Mouse (Mus musculus) adrenal gland (tissue): ENCODE data around the gene Speg.

Source experiments
- intact Hi-C: fragments of 180-260 bp; cut with DNase I; formaldehyde crosslinking; loops from one replicate; pipeline ENCODE4 v1.15.1; 2025

The Speg gene

GRCm38 (mm10) chr1:75456746-75457564, 81.9 kb downstream of the Speg start:
- intact Hi-C loops, result no loop called here

DNA sequence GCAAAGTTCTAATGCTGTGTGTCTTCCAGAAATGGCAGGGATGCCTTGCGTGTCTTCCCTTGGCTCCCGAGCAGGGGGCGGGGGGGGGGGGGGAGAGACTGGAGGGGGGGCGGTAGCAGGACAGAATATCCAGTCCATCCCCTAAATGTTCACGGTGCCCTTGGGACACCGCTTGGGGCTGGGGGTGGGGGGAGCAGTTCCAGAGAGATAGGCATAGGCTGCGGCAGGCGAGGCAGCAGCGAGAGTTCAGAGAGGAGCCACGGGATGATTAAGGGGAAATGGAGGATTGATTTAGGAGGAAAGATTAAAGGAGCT, 82.6 kb downstream of the Speg start:
- intact Hi-C loops, result no loop called here

DNA sequence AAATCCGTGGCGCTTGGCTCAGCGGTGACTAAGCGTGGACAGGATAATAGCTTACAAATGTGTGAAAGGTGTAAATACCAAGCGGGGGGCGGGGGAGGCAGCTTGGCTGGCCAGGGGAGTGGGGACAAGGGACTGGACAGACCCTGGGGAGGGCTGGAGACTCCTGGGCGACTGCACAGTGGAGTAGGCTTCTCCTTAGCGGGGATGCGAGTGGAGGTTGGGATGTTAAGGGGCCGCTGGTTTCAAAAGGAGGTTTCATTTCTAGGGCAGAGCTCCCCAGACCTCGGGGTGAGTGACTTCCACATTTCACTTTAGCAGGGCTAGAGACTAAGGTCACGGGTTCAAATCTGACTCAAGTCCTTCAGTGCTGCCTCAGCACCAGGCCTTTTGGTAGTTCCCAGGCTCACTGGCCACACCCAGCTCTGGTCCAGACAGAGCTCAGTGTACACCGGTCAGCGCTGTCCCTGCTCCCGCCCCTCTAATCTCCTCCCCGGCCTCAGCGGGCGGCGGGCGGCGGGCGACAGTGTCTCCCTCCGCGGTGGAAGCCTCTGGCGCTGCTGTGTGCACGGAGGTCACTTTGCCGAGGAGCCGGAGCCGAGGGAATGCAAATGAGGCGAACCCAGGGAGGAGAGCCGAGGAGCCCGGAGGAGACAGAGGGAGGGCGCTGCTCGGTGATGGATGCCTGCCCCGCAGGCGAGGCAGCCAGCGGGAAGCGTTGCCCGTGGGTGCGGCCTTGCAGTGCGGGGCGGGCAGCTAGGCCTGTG, 83.1 kb downstream of the Speg start:
- intact Hi-C loops, result no loop called here

DNA sequence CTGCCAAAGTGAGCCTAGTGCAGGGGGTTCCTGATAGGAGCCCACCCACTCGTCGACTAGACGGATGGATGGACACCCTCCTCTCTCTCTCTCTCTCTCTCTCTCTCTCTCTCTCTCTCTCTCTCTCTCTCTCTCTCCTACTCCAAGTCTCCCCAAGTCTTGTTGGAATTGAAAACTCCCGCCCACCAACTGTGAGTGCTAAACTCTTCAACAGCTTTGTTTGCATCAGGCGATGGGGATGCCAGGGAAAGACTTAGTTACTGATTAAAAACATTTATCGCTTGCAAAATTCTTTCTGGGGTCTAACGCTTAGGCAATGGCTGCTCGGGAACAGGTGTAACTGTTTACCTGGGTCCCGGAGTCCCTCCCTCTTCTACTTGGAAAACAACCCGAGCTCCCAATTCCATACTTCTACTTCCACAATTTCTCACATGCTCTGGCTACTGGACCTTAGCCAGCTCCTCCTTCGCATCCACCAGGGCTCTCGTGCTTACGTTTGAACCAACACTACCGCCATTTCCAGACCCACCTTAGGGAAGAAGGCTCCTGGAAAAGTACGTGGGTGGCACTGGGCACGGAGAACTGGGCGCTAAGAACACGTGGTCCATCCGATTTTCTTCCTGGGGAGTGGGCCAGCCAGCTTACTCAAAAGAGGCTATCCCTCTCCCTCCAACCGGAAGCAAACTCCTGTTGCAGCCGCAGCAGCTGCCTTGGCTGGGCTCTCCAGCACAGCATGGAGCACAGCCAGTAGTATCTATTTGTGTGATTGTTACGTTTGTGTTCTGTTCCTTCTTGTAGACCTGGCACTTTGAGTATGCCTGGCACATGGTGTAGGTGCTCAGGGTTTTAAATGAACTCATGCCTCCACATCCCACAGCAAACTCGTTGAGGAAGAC, 83.9 kb downstream of the Speg start:
- intact Hi-C loops, result no loop called here

GRCm38 (mm10) chr1:75460297-75460696, 85.2 kb downstream of the Speg start:
- intact Hi-C loops, result no loop called here

DNA sequence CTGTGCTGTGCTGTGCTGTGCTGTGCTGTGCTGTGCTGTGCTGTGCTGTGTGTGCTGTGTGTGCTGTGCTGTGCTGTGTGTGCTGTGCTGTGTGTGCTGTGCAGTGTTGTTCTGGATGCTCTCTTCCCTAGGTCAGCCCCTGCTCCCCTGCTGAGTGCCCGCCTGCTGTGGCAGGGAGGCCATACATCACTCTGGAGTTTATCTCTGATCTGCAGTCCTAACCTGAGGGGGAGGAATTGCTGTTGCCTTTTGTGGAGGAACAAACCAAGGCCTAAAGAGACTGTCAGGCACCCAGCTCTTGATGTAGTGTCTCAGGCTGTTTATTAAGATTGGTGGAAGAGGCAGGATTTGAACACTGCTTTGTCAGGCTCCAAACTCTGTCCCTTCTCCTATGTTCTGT, 87.5 kb downstream of the Speg start:
- intact Hi-C loops, result no loop called here

- intact Hi-C loops, result no loop called here
Observed at GRCm38 (mm10) chr1:75463652-75464204, 88.6 kb downstream of the Speg start.

DNA sequence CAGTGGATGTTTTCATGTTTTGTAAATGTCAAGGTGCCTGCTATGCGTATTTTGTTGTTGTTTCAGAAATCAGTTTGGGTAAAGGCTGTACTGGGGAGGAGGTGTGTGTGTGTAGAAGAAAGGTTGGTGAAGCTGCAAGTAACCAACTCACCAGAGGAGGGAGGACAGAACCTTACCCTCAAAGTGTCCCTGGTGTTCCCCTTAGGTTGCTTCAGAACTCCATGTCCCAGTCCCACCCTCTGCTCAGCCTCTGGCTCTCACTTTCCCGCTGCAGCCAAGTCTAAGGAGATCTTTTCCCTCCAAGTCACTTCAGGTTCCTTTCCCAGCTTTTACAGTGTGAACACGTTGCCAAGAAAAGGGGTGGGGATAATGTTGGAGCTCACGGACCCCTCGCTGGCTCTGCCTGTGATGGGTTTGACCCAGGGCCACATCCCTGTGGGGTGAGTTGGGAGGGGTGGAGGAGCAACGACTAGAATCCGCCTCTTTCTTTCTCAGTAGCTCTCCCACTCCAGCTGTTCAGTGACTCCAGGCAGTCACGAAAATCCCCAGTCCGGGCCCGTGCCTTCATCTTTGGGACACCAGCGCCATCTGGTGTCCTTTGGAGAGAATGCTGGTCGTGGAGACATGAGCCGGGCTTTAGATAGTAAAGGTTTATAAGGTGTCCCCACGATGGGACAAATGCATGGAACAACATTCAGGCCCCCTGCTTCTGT, 92.3 kb downstream of the Speg start:
- intact Hi-C loops, result loop anchor here (1.0 to 5.0 kb wide), 3 partner anchors 21 to 124 kb away; no protein-coding TSS in a partner anchor

DNA sequence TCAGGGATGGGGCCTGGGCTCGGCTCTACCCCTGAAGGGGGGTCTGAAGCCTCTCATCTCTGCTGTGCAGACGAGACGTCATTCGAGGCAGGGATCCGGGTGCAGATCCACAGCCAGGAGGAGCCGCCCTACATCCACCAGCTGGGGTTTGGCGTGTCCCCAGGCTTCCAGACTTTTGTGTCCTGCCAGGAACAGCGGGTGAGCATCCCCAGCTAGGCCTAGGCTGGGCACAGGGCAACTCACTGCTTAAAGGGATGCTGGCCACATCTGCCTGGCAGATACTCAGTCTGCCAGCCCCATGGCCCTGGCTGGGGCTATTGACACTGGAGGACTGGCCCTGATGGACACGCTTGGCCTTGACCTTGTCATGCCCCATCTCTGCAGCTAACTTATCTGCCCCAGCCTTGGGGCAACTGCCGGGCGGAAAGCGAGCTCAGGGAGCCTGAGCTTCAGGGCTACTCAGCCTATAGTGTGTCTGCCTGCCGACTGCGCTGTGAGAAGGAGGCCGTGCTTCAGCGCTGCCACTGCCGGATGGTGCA, 94.3 kb downstream of the Speg start:
- intact Hi-C loops, result loop anchor here (5.0 kb wide), 1 partner anchor 37 kb away; no protein-coding TSS in a partner anchor

- intact Hi-C loops, result no loop called here
Observed at GRCm38 (mm10) chr1:75476441-75476840, 101.3 kb downstream of the Speg start.

DNA sequence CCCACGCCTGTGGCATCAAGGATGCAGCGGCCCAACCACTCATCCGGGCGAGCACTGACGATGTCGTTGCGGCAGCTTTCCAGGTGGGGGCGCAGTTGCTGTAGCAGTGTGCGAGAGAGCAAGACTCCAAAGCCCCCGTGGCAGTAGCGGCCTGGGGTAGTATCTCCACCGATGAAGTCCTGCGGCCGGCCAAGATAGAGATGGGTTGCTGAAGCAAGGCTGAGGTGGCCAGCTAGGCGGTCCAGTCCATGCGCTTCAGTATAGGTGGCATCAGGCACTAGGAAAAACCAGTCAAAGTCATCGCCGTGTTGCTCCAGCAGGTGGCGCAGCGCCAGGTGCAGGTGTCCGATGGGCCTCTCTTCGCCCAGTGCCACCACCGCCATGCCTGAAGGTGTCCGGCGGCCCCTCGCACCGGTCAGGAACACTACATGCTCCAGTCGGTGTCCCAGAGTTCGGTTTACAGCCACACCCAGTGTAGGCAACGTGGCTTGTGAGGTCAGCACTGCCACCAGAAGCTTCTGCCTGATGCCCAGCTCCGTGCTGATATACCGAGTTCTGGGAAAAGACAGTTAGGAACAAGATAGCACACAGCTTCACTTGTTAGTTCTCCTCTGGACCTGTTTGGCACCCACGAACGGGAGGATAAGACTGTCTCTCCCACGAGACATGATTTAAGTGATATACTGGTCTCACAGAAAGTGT, 102.3 kb downstream of the Speg start:
- intact Hi-C loops, result loop anchor here (1.0 kb wide), 2 partner anchors 82 to 120 kb away; no protein-coding TSS in a partner anchor

DNA sequence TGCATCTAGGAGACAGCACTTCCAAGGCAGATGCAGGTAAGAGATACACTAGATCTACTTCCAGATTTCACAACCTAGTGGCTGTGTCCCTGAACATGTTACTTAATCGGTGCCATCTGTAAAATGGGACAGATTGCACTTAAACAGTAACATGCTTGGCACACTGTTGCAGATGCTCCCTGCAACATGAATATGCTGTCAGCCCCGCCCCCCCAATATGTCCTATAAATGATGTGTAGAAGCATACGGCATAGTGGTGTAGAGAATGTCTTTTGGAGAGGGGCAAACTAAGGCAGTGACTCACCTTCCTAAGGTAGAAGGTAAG, 102.8 kb downstream of the Speg start:
- intact Hi-C loops, result loop anchor here (1.0 kb wide), 2 partner anchors 81 to 119 kb away; no protein-coding TSS in a partner anchor

GRCm38 (mm10) chr1:75478497-75478896, 103.4 kb downstream of the Speg start:
- intact Hi-C loops, result no loop called here

DNA sequence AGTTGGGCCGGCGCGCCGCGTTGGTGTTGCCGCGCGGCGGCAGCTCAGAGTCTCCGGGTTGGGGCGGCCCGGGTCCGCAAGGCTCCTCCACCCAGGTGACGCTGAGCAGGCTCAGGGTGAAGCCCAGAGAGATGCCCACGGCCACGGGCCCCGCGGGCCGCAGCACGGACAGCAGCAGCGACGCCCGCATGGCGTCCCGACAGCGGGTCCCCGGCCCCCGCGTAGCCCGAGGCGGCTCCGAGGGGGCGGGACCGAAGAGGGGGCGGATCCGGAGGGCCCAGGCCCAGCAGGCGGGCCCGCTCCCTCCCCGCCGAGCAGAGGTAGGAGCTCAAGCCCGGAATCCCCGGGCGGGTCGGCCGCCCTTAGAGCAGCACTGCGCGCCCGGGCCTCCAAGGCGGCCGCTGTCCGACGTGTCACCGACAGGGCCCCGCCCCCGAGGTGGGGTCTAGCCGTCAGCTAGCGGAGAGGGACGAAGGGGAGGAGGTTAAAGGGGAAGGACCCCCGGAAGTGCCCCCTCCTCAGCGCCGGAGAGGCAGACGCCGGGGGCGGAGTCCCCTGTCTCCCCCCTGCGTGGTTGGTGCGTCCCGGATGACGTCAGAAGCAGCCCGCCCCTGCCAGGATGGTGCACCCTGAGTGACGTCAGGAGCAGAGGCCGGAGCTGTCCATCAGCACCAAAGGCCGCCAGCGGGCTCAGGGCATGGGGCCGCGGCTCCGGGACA, 104.0 kb downstream of the Speg start, which contains the start of the genes Chpf and Tmem198:
Gene Chpf (minus strand): TSS at position 392 of the 719 bp plus-strand sequence.
Gene Tmem198 (plus strand): TSS at position 617 of the 719 bp plus-strand sequence.
- intact Hi-C loops, result no loop called here

- intact Hi-C loops, result no loop called here
Observed at GRCm38 (mm10) chr1:75479635-75479989, 104.5 kb downstream of the Speg start.

DNA sequence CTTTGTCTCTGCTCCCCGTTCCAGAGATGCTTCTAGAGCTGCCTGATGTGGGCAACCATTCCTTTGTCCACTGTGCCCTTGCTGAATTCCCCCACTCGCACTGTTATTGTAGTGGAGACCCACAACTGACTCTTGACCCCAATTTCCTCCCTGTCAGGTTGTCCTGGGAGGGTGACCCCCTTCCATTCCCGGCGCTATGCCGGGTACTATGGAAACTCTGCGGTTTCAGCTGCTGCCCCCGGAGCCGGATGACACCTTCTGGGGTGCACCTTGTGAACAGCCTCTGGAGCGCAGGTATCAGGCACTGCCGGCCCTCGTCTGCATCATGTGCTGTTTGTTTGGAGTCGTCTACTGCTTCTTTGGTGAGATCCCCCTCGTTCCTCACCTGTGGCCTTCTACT, 104.9 kb downstream of the Speg start:
- intact Hi-C loops, result no loop called here

DNA sequence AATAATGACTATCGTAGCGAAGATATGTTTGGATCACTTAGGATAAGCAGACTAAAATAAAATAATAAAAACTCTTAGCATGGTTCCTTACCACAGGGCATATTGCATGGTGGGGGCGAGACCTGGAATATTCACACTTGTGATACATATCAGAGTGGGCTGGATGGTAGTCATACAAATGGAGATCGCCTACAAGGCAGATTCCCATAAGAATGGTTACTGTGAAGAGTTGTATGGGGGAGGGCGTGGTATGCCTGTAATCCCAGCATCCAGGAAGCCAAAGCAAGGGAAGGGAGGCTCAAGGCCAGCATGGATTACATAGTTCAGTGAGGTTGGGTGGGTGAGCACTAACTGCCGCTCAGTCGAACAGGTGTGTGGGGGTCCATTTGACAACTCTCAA, 105.6 kb downstream of the Speg start:
- intact Hi-C loops, result no loop called here
